Mouse (Mus musculus): ENCODE data around the gene Sgip1.

DNA sequence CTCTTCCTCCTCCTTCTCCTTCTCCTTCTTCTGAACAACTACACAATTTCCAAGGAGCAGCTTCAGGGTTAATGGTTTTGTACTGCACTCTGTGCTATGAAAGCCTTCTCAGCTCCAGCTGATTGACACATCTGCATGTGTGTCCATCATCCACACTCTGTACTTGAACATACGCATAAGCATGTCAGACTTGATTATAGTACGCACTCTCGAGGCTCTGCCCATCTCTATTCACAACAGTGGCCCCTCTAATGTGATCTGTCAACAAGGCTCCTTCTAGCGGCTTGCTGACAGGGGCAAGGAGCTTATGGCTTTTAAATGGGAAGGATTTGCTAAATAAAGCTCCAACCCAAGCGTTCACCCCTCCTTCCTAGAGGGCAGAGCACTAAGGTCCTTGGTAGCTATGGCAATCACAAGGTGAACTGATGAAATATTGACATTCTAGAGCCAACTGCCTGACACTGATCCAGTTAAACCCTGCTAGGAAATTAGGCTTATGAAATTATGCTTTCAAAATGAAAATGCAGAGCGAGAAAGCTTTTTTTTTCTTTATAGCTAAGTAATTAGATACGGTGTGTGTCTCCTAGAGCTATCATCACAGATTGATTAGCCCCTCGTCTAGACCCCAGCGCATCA, 7.0 kb upstream of the Sgip1 start:
- TF ChIP-seq CTCF (IDR thresholded peaks at IDR 0.05; ENCODE audit: low read depth), result no peak
- no peak for TF ChIP-seq EP300 (IDR thresholded peaks at IDR 0.05; ENCODE audit: low read depth)
